Mouse (Mus musculus): ENCODE measurements around the gene Utrn. TPM values are rescaled to one million over a fixed set of nuclear protein-coding genes. Genes with fewer than 3 reads are reported as not detected.
A peak's percentile ranks its signal among the peaks of the same experiment; 100 is the strongest.

The Utrn gene
- total RNA-seq, 2 experiments from 2014 or later = 38.3 to 42.6 TPM

GRCm38 (mm10) chr10:12841497-12841896, 27.7 kb downstream of the Utrn start:
- no peak for DNase-seq (ENCODE audit: extremely low spot score in 1 of 2, low spot score in 1 of 2)

- peak in 1 of 2 experiments; percentile 27 for DNase-seq (ENCODE audit: extremely low spot score in 1 of 2, low spot score in 1 of 2)
Measured at GRCm38 (mm10) chr10:12837636-12838035, 31.5 kb downstream of the Utrn start.

GRCm38 (mm10) chr10:12836048-12836816, 32.9 kb downstream of the Utrn start:
- no peak for DNase-seq (ENCODE audit: extremely low spot score in 1 of 2, low spot score in 1 of 2)

GRCm38 (mm10) chr10:12834215-12834614, 35.0 kb downstream of the Utrn start:
- no peak for DNase-seq (ENCODE audit: extremely low spot score in 1 of 2, low spot score in 1 of 2)

- no peak for DNase-seq (ENCODE audit: extremely low spot score in 1 of 2, low spot score in 1 of 2)
Measured at GRCm38 (mm10) chr10:12832163-12832562, 37.0 kb downstream of the Utrn start.

GRCm38 (mm10) chr10:12827778-12828177, 41.4 kb downstream of the Utrn start:
- DNase-seq (ENCODE audit: extremely low spot score in 1 of 2, low spot score in 1 of 2) = no peak

- no peak for DNase-seq (ENCODE audit: extremely low spot score in 1 of 2, low spot score in 1 of 2)
Measured at GRCm38 (mm10) chr10:12827306-12827705, 41.9 kb downstream of the Utrn start.

- peak in 1 of 2 experiments; percentile 20 for DNase-seq (ENCODE audit: extremely low spot score in 1 of 2, low spot score in 1 of 2)
Measured at GRCm38 (mm10) chr10:12826760-12827281, 42.3 kb downstream of the Utrn start.

GRCm38 (mm10) chr10:12824386-12824785, 44.8 kb downstream of the Utrn start:
- no peak for DNase-seq (ENCODE audit: extremely low spot score in 1 of 2, low spot score in 1 of 2)

GRCm38 (mm10) chr10:12823437-12824219, 45.5 kb downstream of the Utrn start:
- DNase-seq (ENCODE audit: extremely low spot score in 1 of 2, low spot score in 1 of 2) = no peak

- no peak for DNase-seq (ENCODE audit: extremely low spot score in 1 of 2, low spot score in 1 of 2)
Measured at GRCm38 (mm10) chr10:12820978-12821735, 48.0 kb downstream of the Utrn start.

- no peak for DNase-seq (ENCODE audit: extremely low spot score in 1 of 2, low spot score in 1 of 2)
Measured at GRCm38 (mm10) chr10:12817409-12817808, 51.8 kb downstream of the Utrn start.

- DNase-seq (ENCODE audit: extremely low spot score in 1 of 2, low spot score in 1 of 2) = no peak
Measured at GRCm38 (mm10) chr10:12816530-12816929, 52.6 kb downstream of the Utrn start.

- no peak for DNase-seq (ENCODE audit: extremely low spot score in 1 of 2, low spot score in 1 of 2)
Measured at GRCm38 (mm10) chr10:12814411-12814810, 54.8 kb downstream of the Utrn start.

GRCm38 (mm10) chr10:12813881-12814280, 55.3 kb downstream of the Utrn start:
- DNase-seq (ENCODE audit: extremely low spot score in 1 of 2, low spot score in 1 of 2) = no peak

GRCm38 (mm10) chr10:12813211-12813811, 55.9 kb downstream of the Utrn start:
- DNase-seq (ENCODE audit: extremely low spot score in 1 of 2, low spot score in 1 of 2) = no peak

- no peak for DNase-seq (ENCODE audit: extremely low spot score in 1 of 2, low spot score in 1 of 2)
Measured at GRCm38 (mm10) chr10:12812680-12813079, 56.5 kb downstream of the Utrn start.

GRCm38 (mm10) chr10:12810816-12811215, 58.3 kb downstream of the Utrn start:
- DNase-seq (ENCODE audit: extremely low spot score in 1 of 2, low spot score in 1 of 2) = no peak

GRCm38 (mm10) chr10:12809702-12810101, 59.5 kb downstream of the Utrn start:
- DNase-seq (ENCODE audit: extremely low spot score in 1 of 2, low spot score in 1 of 2) = no peak

- DNase-seq (ENCODE audit: extremely low spot score in 1 of 2, low spot score in 1 of 2) = no peak
Measured at GRCm38 (mm10) chr10:12808467-12808866, 60.7 kb downstream of the Utrn start.
